Mouse (Mus musculus) gastrocnemius, adult 18-20 months (tissue): ENCODE results near the gene Mroh8. TPM values are rescaled to one million over a fixed set of nuclear protein-coding genes. Genes with fewer than 3 reads are reported as not detected.
"Not testable (repeated sequence)": the region's sequence is repeated elsewhere in the genome, so short reads cannot be mapped to it uniquely, and the experiment has no call there.

ENCODE experiments used
- DNase-seq: peaks from one replicate; pipeline ENCODE4 v3.0.0; 2021; ENCODE audit warnings: low spot score
- total RNA-seq, 2 experiments: library from RNA; stranded (reverse); gene quantifications; 2 replicates each; pipeline ENCODE4 v1.2.3; 2021

Mroh8 gene
- total RNA-seq, 2 experiments from 2014 or later: 1.4 TPM

- DNase-seq: peak; percentile 64
Observed at GRCm38 (mm10) chr2:157292093-157292492, 12.7 kb upstream of the Mroh8 start.

GRCm38 (mm10) chr2:157288996-157289395 is 9.6 kb upstream of the Mroh8 start:
- no peak for DNase-seq

GRCm38 (mm10) chr2:157287542-157287941 is 8.2 kb upstream of the Mroh8 start:
- peak; percentile 47 for DNase-seq

DNA sequence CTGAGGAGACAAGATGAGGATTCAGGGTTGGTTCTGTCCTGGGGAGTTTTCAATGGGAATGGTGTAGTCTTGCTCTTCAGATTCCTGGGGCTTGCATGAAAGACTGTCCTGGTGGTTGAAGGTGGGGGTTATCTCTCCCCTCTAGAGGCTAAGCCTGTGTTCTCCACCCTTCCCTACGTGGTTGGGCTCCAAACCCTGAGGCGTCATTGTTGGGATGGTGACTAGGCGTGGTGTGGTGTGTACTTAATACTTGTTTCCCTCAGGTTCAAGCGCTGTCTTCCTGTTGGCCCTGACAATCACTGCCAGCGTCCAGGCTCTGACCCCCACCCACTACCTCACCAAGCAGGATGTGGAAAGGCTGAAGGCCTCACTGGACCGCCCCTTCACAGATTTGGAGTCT is 4.0 kb upstream of the Mroh8 start:
- DNase-seq: no peak

GRCm38 (mm10) chr2:157278717-157279415 is 483 bp downstream of the Mroh8 start, which contains the start of gene Rpn2:
Gene Rpn2 (plus strand): TSS chr2:157279017.
- DNase-seq: peak; percentile 97

DNA sequence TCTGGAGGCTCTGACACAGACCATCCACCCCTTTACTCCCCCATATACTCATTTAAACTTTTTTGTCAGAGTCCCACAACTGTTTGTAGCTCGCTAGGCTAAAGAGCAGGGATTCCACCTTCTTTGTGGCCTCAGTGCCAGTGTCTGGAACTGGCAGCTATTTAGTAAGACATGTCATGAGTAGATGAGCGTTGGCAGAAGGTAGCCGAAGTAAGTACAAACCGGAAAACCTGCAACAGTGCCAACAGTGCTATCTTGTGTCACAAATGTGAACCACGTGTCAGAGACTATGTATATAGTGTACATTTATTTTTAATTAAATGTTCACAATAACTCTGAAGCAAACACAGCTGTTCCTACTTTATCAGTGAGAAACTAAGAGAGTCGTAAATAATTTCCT is 15.5 kb downstream of the Mroh8 start:
- no peak for DNase-seq

GRCm38 (mm10) chr2:157263101-157263500 is 16.2 kb downstream of the Mroh8 start:
- no peak for DNase-seq

GRCm38 (mm10) chr2:157262506-157262905 is 16.8 kb downstream of the Mroh8 start:
- DNase-seq: no peak

DNA sequence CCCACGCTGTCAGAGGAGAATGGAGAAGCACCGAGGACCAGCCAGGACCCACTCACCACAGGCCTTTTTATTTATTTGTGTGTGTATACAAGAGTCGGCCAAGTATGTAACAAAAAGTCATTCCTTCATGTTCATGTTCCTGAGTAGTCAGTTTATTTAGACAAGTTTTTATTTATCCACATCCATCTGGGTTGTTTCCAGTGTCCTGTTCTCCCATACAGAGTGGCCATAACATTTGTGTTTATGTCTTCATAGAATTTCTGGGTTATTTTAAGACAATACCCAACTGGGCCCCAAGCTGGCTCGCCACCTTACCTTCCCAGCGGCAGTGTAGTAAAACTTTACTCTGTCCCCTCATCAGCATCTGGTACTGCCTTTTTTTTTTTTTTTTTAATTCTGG is 17.4 kb downstream of the Mroh8 start:
- DNase-seq: no peak

GRCm38 (mm10) chr2:157259720-157260119 is 19.6 kb downstream of the Mroh8 start:
- peak; percentile 63 for DNase-seq

GRCm38 (mm10) chr2:157248111-157248510 is 31.2 kb downstream of the Mroh8 start:
- no peak for DNase-seq

GRCm38 (mm10) chr2:157245603-157246002 is 33.7 kb downstream of the Mroh8 start:
- no peak for DNase-seq

- no peak for DNase-seq
Observed at GRCm38 (mm10) chr2:157245001-157245400, 34.3 kb downstream of the Mroh8 start.

DNA sequence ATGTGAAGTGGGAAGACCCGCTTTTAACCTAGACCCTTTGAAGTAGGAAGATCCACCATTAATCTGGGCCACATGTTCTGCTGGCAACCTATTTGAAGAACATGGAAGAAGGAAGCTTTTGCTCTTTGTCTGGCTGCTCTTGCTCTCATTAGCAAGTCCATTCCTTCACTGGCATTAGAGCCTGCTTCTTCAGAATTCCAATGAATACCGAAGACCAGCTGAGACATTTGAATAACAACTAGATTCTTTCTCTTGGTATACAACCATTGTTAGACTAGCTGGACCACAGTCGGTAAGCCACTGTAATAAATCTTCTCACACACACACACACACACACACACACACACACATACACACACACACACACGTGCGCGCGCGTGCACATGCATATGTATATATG is 43.4 kb downstream of the Mroh8 start:
- no peak for DNase-seq

GRCm38 (mm10) chr2:157221916-157222315 is 57.4 kb downstream of the Mroh8 start:
- not testable (repeated sequence) for DNase-seq

DNA sequence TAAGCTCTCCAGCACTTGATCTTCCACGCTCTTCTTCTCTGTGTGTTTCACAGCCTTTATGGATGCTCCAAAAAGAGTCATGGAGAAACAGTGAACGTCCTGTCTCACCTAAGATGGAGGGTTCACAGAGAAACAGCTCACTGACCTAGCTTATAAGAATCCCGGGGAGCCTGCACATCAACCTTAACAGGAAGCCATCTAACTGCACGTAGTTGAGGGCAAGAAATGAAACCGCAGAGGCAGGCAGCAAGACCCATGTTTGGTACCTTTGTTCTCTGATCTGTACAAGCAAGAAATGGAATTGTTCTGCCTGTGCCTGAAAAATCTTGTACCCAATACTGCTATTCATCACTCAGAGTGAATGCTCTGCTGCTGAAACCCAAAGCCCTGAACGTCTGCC is 59.2 kb downstream of the Mroh8 start:
- no peak for DNase-seq

DNA sequence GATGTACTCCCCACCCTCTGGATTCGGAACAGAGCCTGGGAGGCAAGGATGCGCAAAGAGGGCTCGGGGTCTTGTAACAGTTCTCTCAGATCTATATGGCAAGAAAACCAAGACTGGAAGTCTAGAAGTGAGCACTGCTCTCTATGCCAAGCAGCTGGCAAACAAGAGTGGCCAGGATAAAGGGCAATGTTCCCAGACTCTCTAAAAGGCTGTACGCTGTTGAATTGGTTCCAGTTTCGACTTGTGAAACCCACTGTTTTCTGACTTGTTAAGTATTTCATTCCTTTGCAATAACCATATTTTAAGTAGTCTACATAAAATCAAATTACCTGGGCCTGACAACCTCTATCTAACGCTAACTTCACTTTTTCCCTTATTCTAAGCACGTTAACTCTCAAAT is 67.6 kb downstream of the Mroh8 start:
- DNase-seq: no peak

DNA sequence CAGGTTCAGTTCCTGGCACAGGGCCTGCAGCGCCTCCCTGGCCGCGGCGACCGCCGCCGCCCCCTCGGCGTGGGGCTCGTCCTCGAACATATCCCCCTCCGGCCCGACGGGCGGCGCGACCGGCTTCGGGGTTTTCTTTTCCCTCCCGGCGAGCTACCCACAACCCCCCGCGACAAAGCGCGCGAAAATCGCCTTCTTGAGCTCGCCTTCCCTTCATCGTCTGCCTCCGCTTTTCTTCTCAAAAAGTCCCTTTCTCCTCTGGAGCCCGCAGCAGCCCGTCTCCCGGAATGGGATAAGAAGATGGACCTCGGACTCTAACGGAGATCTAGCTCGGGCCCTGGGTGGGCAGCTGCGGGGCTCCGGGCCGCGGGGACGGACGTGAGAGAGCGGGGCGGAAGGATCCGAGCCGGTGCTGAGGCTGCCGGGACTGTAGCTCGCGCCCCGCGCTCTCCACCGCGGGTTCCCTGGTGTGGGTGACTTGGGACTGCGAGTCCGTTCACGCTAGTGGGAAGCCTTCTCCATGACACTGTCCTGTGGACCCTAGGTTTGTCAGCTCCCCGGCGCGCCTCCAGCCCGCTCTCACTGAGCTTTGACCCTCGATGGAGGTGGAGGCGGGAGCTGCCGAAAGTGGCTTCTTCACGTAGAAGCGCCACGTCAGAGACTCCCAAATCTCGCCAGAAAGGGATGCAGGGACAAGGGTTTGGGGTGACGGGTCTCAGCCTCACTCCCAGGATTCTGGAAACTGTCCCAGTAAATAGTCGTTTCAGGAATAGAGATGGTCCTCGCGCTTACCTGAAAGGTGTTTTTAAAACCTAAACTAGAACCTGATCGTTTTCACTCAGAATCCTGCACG is 74.8 kb downstream of the Mroh8 start, which contains the start of gene Rbl1:
TSS of gene Rbl1 (minus strand) at position 169 of the 853 bp plus-strand sequence.
- peak; percentile 87 for DNase-seq

GRCm38 (mm10) chr2:157203459-157204365 is 75.6 kb downstream of the Mroh8 start:
- DNase-seq: peak; percentile 7

DNA sequence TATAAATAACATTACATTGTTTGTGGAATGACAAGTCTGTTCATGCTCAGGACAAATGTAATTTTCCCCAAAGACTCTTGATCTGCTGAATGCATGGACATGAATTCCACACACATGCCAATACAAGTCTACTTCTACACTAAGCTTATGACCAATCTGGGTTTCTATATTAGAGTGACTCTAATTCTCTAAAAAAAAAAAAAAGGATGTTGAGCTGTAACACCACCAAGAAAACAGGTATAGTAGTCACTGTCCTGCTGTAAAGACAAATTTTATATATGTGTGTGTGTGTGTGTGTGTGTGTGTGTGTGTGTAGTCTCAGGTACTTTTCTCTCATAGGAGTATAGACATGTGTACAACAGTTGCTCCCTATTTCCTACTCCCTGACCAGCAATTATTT is 76.3 kb downstream of the Mroh8 start:
- DNase-seq: no peak

GRCm38 (mm10) chr2:157202361-157202760 is 77.0 kb downstream of the Mroh8 start:
- no peak for DNase-seq
